Mouse (Mus musculus): ENCODE results near the gene Dera. TPM values are rescaled to one million over a fixed set of nuclear protein-coding genes. Genes with fewer than 3 reads are reported as not detected.

Dera gene
- polyA plus RNA-seq, 1 experiment from 2014 or later: 51.8 TPM

- Histone ChIP-seq H3K27ac (ENCODE audit: low read depth, low read length) (no peak overlapping the region), H3K27me3 (ENCODE audit: control insufficient read depth, insufficient read depth, low read length) (no peaks in the 10 kb centered on the region), H3K4me2 (ENCODE audit: low read depth) (no peak overlapping the region), H3K4me1 (ENCODE audit: control insufficient read depth, insufficient read depth, low read length) (no peaks in the 10 kb centered on the region), H3K36me3 (ENCODE audit: control insufficient read depth, insufficient read depth, low read length) (no peaks in the 10 kb centered on the region), H3K9me3 (ENCODE audit: control insufficient read depth, low read length) (no peaks in the 10 kb centered on the region), H3K9ac (ENCODE audit: low read length) (no peak overlapping the region), H3K4me3 (ENCODE audit: low read depth, low read length) (no peak overlapping the region)
- WGBS: 90% methylated on average over 12 of the region's 12 CpGs
- no peak for DNase-seq (ENCODE audit: low spot score)
- no peak for ATAC-seq (ENCODE audit: insufficient read depth, low FRiP score, low TSS enrichment)
Measured at GRCm38 (mm10) chr6:137829056-137829776, 74.9 kb downstream of the Dera start.

- H3K4me1 ChIP-seq (ENCODE audit: control insufficient read depth, insufficient read depth, low read length): no peaks in the 10 kb centered on the region
- no peak overlapping the region for H3K27ac ChIP-seq (ENCODE audit: low read depth, low read length)
- no peaks in the 10 kb centered on the region for H3K36me3 ChIP-seq (ENCODE audit: control insufficient read depth, insufficient read depth, low read length)
- DNase-seq (ENCODE audit: low spot score) (no peak), ATAC-seq (ENCODE audit: insufficient read depth, low FRiP score, low TSS enrichment) (no peak)
- no peaks in the 10 kb centered on the region for H3K27me3 ChIP-seq (ENCODE audit: control insufficient read depth, insufficient read depth, low read length)
- H3K9ac ChIP-seq (ENCODE audit: low read length): no peak overlapping the region
- no peaks in the 10 kb centered on the region for H3K9me3 ChIP-seq (ENCODE audit: control insufficient read depth, low read length)
- H3K4me2 ChIP-seq (ENCODE audit: low read depth): no peak overlapping the region
- 94% methylated on average over 13 of the region's 13 CpGs for WGBS
- no peak overlapping the region for H3K4me3 ChIP-seq (ENCODE audit: low read depth, low read length)
Measured at GRCm38 (mm10) chr6:137836799-137837198, 82.5 kb downstream of the Dera start.

GRCm38 (mm10) chr6:137843337-137843736, 89.0 kb downstream of the Dera start:
- H3K9ac ChIP-seq (ENCODE audit: low read length): no peak overlapping the region
- no peak overlapping the region for H3K4me2 ChIP-seq (ENCODE audit: low read depth)
- ATAC-seq (ENCODE audit: insufficient read depth, low FRiP score, low TSS enrichment): no peak
- H3K4me1 ChIP-seq (ENCODE audit: control insufficient read depth, insufficient read depth, low read length): no peaks in the 10 kb centered on the region
- no peaks in the 10 kb centered on the region for H3K27me3 ChIP-seq (ENCODE audit: control insufficient read depth, insufficient read depth, low read length)
- H3K9me3 ChIP-seq (ENCODE audit: control insufficient read depth, low read length): no peaks in the 10 kb centered on the region
- no peaks in the 10 kb centered on the region for H3K36me3 ChIP-seq (ENCODE audit: control insufficient read depth, insufficient read depth, low read length)
- H3K27ac ChIP-seq (ENCODE audit: low read depth, low read length): no peak overlapping the region
- no peak overlapping the region for H3K4me3 ChIP-seq (ENCODE audit: low read depth, low read length)
- DNase-seq (ENCODE audit: low spot score): no peak
- 92% methylated on average over 3 of the region's 3 CpGs for WGBS

DNA sequence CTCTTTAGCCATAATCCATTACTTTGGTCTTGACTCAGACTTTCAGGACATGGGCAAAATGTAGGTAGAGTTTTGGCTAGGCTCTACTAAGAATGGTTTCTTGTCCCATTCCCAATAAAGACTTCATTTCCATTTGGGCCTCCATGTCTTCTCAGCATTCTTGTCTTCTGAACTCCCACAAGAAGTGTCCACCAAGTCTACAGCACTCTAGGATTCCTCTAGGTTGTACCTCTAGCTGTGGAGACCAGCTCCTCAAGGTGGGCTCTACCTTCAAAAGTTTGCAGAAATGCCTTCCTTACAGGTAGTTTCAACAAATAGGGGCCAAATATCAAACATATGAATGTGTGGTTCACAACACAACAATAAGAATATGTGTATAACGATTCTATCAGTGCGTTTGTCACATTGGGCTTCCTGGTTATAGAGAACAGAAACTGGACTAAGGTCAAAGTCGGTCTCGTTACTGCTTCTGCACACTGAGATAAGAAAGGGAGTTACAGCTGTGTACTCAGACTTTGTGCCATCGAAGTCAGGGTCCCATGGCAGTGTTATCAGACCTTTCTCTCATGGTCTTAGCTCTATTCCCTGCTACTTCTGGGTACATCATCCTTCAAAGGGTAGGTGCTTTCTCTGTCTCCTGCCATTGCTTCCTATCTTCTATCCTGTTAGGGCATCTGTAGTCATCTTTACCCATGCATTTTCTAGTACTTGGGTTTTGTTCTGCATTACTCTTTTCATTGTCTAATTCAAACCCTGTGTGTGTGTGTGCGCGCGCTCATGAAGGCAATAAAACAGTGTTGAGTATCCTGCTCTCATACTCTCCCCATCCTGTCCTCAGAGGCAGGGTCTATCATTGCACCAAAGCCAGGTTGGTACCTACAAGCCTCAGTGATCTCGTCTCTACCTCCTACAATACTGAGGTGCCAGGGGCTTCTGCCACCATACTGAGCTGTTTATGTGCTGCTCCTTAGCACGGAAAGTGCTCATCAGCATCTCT, 103.2 kb downstream of the Dera start:
- no peak overlapping the region for H3K27ac ChIP-seq (ENCODE audit: low read depth, low read length)
- no peak overlapping the region for H3K9ac ChIP-seq (ENCODE audit: low read length)
- ATAC-seq (ENCODE audit: insufficient read depth, low FRiP score, low TSS enrichment) (no peak), DNase-seq (ENCODE audit: low spot score) (no peak)
- no peak overlapping the region for H3K4me2 ChIP-seq (ENCODE audit: low read depth)
- H3K27me3 ChIP-seq (ENCODE audit: control insufficient read depth, insufficient read depth, low read length): no peaks in the 10 kb centered on the region
- H3K9me3 ChIP-seq (ENCODE audit: control insufficient read depth, low read length): no peaks in the 10 kb centered on the region
- H3K36me3 ChIP-seq (ENCODE audit: control insufficient read depth, insufficient read depth, low read length): no peaks in the 10 kb centered on the region
- WGBS: 94% methylated on average over 10 of the region's 10 CpGs
- H3K4me1 ChIP-seq (ENCODE audit: control insufficient read depth, insufficient read depth, low read length): no peaks in the 10 kb centered on the region
- H3K4me3 ChIP-seq (ENCODE audit: low read depth, low read length): no peak overlapping the region

GRCm38 (mm10) chr6:137869903-137870580, 115.7 kb downstream of the Dera start:
- Histone ChIP-seq H3K4me1 (ENCODE audit: control insufficient read depth, insufficient read depth, low read length) (no peaks in the 10 kb centered on the region), H3K9ac (ENCODE audit: low read length) (no peak overlapping the region), H3K4me3 (ENCODE audit: low read depth, low read length) (no peak overlapping the region), H3K27ac (ENCODE audit: low read depth, low read length) (no peak overlapping the region), H3K4me2 (ENCODE audit: low read depth) (no peak overlapping the region), H3K27me3 (ENCODE audit: control insufficient read depth, insufficient read depth, low read length) (no peaks in the 10 kb centered on the region), H3K9me3 (ENCODE audit: control insufficient read depth, low read length) (no peaks in the 10 kb centered on the region), H3K36me3 (ENCODE audit: control insufficient read depth, insufficient read depth, low read length) (no peaks in the 10 kb centered on the region)
- ATAC-seq (ENCODE audit: insufficient read depth, low FRiP score, low TSS enrichment) (no peak), DNase-seq (ENCODE audit: low spot score) (no peak)
- WGBS: 91% methylated on average over 7 of the region's 7 CpGs

GRCm38 (mm10) chr6:137870667-137871066, 116.3 kb downstream of the Dera start:
- no peaks in the 10 kb centered on the region for H3K4me1 ChIP-seq (ENCODE audit: control insufficient read depth, insufficient read depth, low read length)
- H3K36me3 ChIP-seq (ENCODE audit: control insufficient read depth, insufficient read depth, low read length): no peaks in the 10 kb centered on the region
- no peak overlapping the region for H3K4me3 ChIP-seq (ENCODE audit: low read depth, low read length)
- no peak overlapping the region for H3K4me2 ChIP-seq (ENCODE audit: low read depth)
- no peaks in the 10 kb centered on the region for H3K9me3 ChIP-seq (ENCODE audit: control insufficient read depth, low read length)
- DNase-seq (ENCODE audit: low spot score) (no peak), ATAC-seq (ENCODE audit: insufficient read depth, low FRiP score, low TSS enrichment) (no peak)
- no peaks in the 10 kb centered on the region for H3K27me3 ChIP-seq (ENCODE audit: control insufficient read depth, insufficient read depth, low read length)
- H3K9ac ChIP-seq (ENCODE audit: low read length): no peak overlapping the region
- H3K27ac ChIP-seq (ENCODE audit: low read depth, low read length): no peak overlapping the region
- WGBS: 85% methylated on average over 6 of the region's 6 CpGs

GRCm38 (mm10) chr6:137872055-137872735, 117.8 kb downstream of the Dera start:
- 39% methylated on average over 17 of the region's 17 CpGs for WGBS

More at GRCm38 (mm10) chr6:137872055-137872735, 117.8 kb downstream of the Dera start:
- H3K27ac ChIP-seq (ENCODE audit: low read depth, low read length): no peak overlapping the region
- no peak overlapping the region for H3K9ac ChIP-seq (ENCODE audit: low read length)
- H3K4me2 ChIP-seq (ENCODE audit: low read depth): no peak overlapping the region
- H3K4me1 ChIP-seq (ENCODE audit: control insufficient read depth, insufficient read depth, low read length): no peaks in the 10 kb centered on the region
- peak; percentile 63 for DNase-seq (ENCODE audit: low spot score)
- no peaks in the 10 kb centered on the region for H3K36me3 ChIP-seq (ENCODE audit: control insufficient read depth, insufficient read depth, low read length)
- no peak overlapping the region for H3K4me3 ChIP-seq (ENCODE audit: low read depth, low read length)
- peak; percentile 53; the same call in 1 of the 2 replicates for ATAC-seq (ENCODE audit: insufficient read depth, low FRiP score, low TSS enrichment)
- H3K9me3 ChIP-seq (ENCODE audit: control insufficient read depth, low read length): no peaks in the 10 kb centered on the region
- H3K27me3 ChIP-seq (ENCODE audit: control insufficient read depth, insufficient read depth, low read length): no peaks in the 10 kb centered on the region
